Mouse (Mus musculus) brain, embryonic 14.5 days (tissue): Measurements from ENCODE around the gene Cpeb2.

Source experiments
- CTCF ChIP-seq: fragments of 200-500 bp; IDR thresholded peaks from 2 replicates; pipeline ENCODE4 v1.5.1; 2012; ENCODE audit warnings: inconsistent platforms, mild to moderate bottlenecking, moderate library complexity, borderline replicate concordance; ENCODE audit not compliant: insufficient read depth, insufficient read length; ENCODE audit errors: extremely low read depth
- POLR2A ChIP-seq: fragments of 200-500 bp; IDR thresholded peaks from 2 replicates; pipeline ENCODE4 v1.6.1; 2012; ENCODE audit warnings: mild to moderate bottlenecking, inconsistent platforms, borderline replicate concordance; ENCODE audit not compliant: poor library complexity, insufficient read depth, insufficient read length, severe bottlenecking; ENCODE audit errors: extremely low read depth

GRCm38 (mm10) chr5:43257490-43257889, 24.5 kb downstream of the Cpeb2 start:
- TF ChIP-seq POLR2A (no peak), CTCF (no peak)
